Comparison of ENCODE assay signal across 26 mouse cellular contexts in the genomic region with DNA sequence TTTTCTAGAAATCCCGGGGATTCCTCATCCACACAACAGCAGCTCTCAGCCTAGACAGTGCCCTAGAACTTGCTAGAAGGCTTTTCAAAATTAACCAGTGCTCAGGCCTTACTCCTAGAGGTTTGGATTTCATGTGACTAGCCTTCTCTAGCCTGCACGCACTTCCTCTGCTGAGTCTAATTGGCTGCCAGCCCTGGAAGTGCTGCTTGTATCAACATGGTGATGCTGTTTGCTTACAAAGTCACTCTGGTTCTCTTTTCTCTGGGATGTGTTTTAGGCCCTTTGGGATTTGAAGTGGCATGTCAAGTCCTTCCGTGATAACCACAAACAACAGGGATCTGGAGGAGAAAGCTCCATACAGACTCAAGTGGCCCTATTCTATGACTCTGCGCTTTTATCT.
A peak's percentile ranks its signal among the peaks of the same experiment; 100 is the strongest.
DNase-seq lines count a peak whose midpoint lies in the region; ATAC-seq and TF ChIP-seq lines count a peak whose summit lies in the region.
"Had no signal": no experiment of that assay in that cellular context is flagged by ENCODE, and none has a peak within 500 bp of the region (broad histone marks: within the 10 kb centered on the region; RNA-seq: fewer than 3 reads in every experiment).

No protein-coding gene starts in this region.

- WGBS in kidney, embryonic 16.5 days = 76% methylated on average over 4 of the region's 4 CpGs
- WGBS in lung, postnatal 0 days = 58% methylated on average over 4 of the region's 4 CpGs

- no peaks in the 10 kb centered on the region for H3K4me1 ChIP-seq in kidney, embryonic 16.5 days (ENCODE audit: insufficient read depth, low read length)
- H3K4me1 ChIP-seq in lung, postnatal 0 days (ENCODE audit: insufficient read depth, low read depth, low read length) = no peaks in the 10 kb centered on the region
- H3K4me1 ChIP-seq: heart, embryonic 13.5 days had no signal

- ATAC-seq in kidney, embryonic 16.5 days (ENCODE audit: low FRiP score, low TSS enrichment) = no peak
- ATAC-seq in lung, postnatal 0 days = peak; percentile 37; the same call in 1 of the 2 replicates
- ATAC-seq: CD4-positive, CD25-positive, alpha-beta regulatory T cell, adult 4 months; forebrain, embryonic 16.5 days had no signal

- TF ChIP-seq EP300 in lung, postnatal 0 days (IDR thresholded peaks at IDR 0.05) = no peak

- H3K9ac ChIP-seq in kidney, embryonic 16.5 days (replicated peaks; ENCODE audit: low read length) = no peak overlapping the region
- no peak overlapping the region for H3K9ac ChIP-seq in lung, postnatal 0 days (replicated peaks; ENCODE audit: low read depth)
- H3K9ac ChIP-seq: embryonic facial prominence, embryonic 13.5 days; forebrain, embryonic 12.5 days; heart, embryonic 13.5 days; hindbrain, embryonic 12.5 days; hindbrain, embryonic 15.5 days had no signal

- H3K36me3 ChIP-seq in kidney, embryonic 16.5 days (ENCODE audit: insufficient read depth, low read length) = no peaks in the 10 kb centered on the region
- H3K36me3 ChIP-seq in lung, postnatal 0 days (ENCODE audit: insufficient read depth, low read length) = no peaks in the 10 kb centered on the region
- H3K36me3 ChIP-seq: embryonic facial prominence, embryonic 10.5 days; embryonic facial prominence, embryonic 13.5 days; forebrain, embryonic 12.5 days; heart, embryonic 10.5 days; heart, embryonic 13.5 days; hindbrain, embryonic 12.5 days; hindbrain, embryonic 15.5 days had no signal

- H3K27me3 ChIP-seq in kidney, embryonic 16.5 days (ENCODE audit: insufficient read depth, low read length) = no peaks in the 10 kb centered on the region
- no peaks in the 10 kb centered on the region for H3K27me3 ChIP-seq in lung, postnatal 0 days (replicated peaks; ENCODE audit: insufficient read depth, low read length)
- H3K27me3 ChIP-seq: embryonic facial prominence, embryonic 13.5 days; forebrain, embryonic 12.5 days; heart, embryonic 13.5 days; hindbrain, embryonic 12.5 days; hindbrain, embryonic 15.5 days had no signal

- peak; percentile 13 for DNase-seq in kidney, postnatal 10 days
- DNase-seq in lung, postnatal 0 days (ENCODE audit: low spot score) = peak; percentile 14
- no peak for DNase-seq in lung, postnatal 25 days (ENCODE audit: low spot score)
- DNase-seq in brain, adult 2 months (ENCODE audit: low read depth, low spot score) = peak; percentile 13
- peak; percentile 13 for DNase-seq in lung, postnatal 36 days
- DNase-seq: adrenal gland, adult 2 months; adrenal gland, postnatal 14 days; cerebellum, adult 11-12 months; cerebellum, adult 8-10 months; cerebellum, postnatal 10 days; cerebellum, postnatal 36 days; embryo, embryonic 11 days; gastrocnemius, postnatal 25 days; heart, adult 2 months; heart, postnatal 14 days had no signal

- H3K27ac ChIP-seq in kidney, embryonic 16.5 days (ENCODE audit: low read length) = no peak overlapping the region
- no peak overlapping the region for H3K27ac ChIP-seq in lung, postnatal 0 days (ENCODE audit: low read length)
- H3K27ac ChIP-seq: embryonic facial prominence, embryonic 10.5 days; embryonic facial prominence, embryonic 13.5 days; forebrain, embryonic 12.5 days; heart, adult 2 months; heart, embryonic 10.5 days; heart, embryonic 13.5 days; hindbrain, embryonic 12.5 days; hindbrain, embryonic 15.5 days had no signal

- TF ChIP-seq CTCF in lung, postnatal 0 days (IDR thresholded peaks at IDR 0.05) = no peak

- H3K9me3 ChIP-seq in kidney, embryonic 16.5 days (ENCODE audit: low read length) = no peaks in the 10 kb centered on the region
- H3K9me3 ChIP-seq in lung, postnatal 0 days (ENCODE audit: low read length) = no peaks in the 10 kb centered on the region
- H3K9me3 ChIP-seq: embryonic facial prominence, embryonic 10.5 days; embryonic facial prominence, embryonic 13.5 days; forebrain, embryonic 12.5 days; heart, embryonic 10.5 days; heart, embryonic 13.5 days; hindbrain, embryonic 12.5 days; hindbrain, embryonic 15.5 days had no signal

- H3K4me2 ChIP-seq in kidney, embryonic 16.5 days (replicated peaks; ENCODE audit: low read depth, low read length) = no peak overlapping the region
- no peak overlapping the region for H3K4me2 ChIP-seq in lung, postnatal 0 days (replicated peaks; ENCODE audit: low read depth, low read length)
- H3K4me2 ChIP-seq: embryonic facial prominence, embryonic 13.5 days; forebrain, embryonic 12.5 days; heart, embryonic 13.5 days; hindbrain, embryonic 12.5 days; hindbrain, embryonic 15.5 days had no signal

- H3K4me3 ChIP-seq in kidney, embryonic 16.5 days (ENCODE audit: low read length) = no peak overlapping the region
- H3K4me3 ChIP-seq in lung, postnatal 0 days (ENCODE audit: low read depth, low read length) = no peak overlapping the region
- H3K4me3 ChIP-seq: embryonic facial prominence, embryonic 10.5 days; embryonic facial prominence, embryonic 13.5 days; erythroblast, embryonic 14.5 days; forebrain, embryonic 12.5 days; heart, adult 2 months; heart, embryonic 10.5 days; heart, embryonic 13.5 days; hindbrain, embryonic 12.5 days; hindbrain, embryonic 15.5 days had no signal
